Mouse (Mus musculus): ENCODE data around the gene Ciita. TPM values are rescaled to one million over a fixed set of nuclear protein-coding genes. Genes with fewer than 3 reads are reported as not detected.

The Ciita gene
- polyA plus RNA-seq, 1 experiment = 0.01 TPM

- H3ac ChIP-seq (ENCODE audit: control insufficient read depth, insufficient read length) = no peak within 1 kb of the TSS
- no peaks in the 10 kb centered on the region for H3K36me3 ChIP-seq (ENCODE audit: control insufficient read depth, insufficient read depth)
- peak within 1 kb of the TSS; percentile 74 for H3K4me2 ChIP-seq (ENCODE audit: low read depth)
- TF ChIP-seq E2F4 (IDR thresholded peaks at IDR 0.05; ENCODE audit: insufficient read depth) = no peak
- TF ChIP-seq POLR2AphosphoS2 (IDR thresholded peaks at IDR 0.05; ENCODE audit: insufficient read length, low read depth) = peak; percentile 64
- TF ChIP-seq TCF12 (IDR thresholded peaks at IDR 0.05; ENCODE audit: insufficient read depth, poor library complexity, severe bottlenecking) = no peak
- peak; percentile 80 for TF ChIP-seq POLR2A (IDR thresholded peaks at IDR 0.05; ENCODE audit: insufficient read length, low read depth)
- H3K79me2 ChIP-seq (ENCODE audit: control insufficient read depth, insufficient read depth) = no peaks in the 10 kb centered on the region
- H3K27me3 ChIP-seq (ENCODE audit: control insufficient read depth, insufficient read depth, insufficient read length) = no peaks in the 10 kb centered on the region
- peak within 1 kb of the TSS; percentile 16 for H3K4me3 ChIP-seq
These were observed 32.6 kb upstream of the Ciita start, which contains the start of gene Tvp23a for GRCm38 (mm10) chr16:10447264-10447594. TSS of gene Tvp23a (minus strand) at chr16:10447362.

GRCm38 (mm10) chr16:10447781-10448180 is 32.1 kb upstream of the Ciita start:
- peak overlapping the region; percentile 16 for H3K4me3 ChIP-seq
- peak overlapping the region; percentile 74 for H3K4me2 ChIP-seq (ENCODE audit: low read depth)
- no peak for TF ChIP-seq USF1 (IDR thresholded peaks at IDR 0.05; ENCODE audit: low read depth)
- TF ChIP-seq TCF3 (IDR thresholded peaks at IDR 0.05; ENCODE audit: insufficient read length, low read depth) = no peak
- TF ChIP-seq REST (IDR thresholded peaks at IDR 0.05; ENCODE audit: insufficient read depth, insufficient read length) = no peak
- TF ChIP-seq MYOG (IDR thresholded peaks at IDR 0.05; ENCODE audit: control insufficient read depth in 1 of 3, insufficient read depth in 1 of 3, insufficient read length in 2 of 3, low read depth in 2 of 3) = no peak
- TF ChIP-seq CEBPB (IDR thresholded peaks at IDR 0.05; ENCODE audit: insufficient read depth, poor library complexity, severe bottlenecking) = no peak
- TF ChIP-seq E2F4 (IDR thresholded peaks at IDR 0.05; ENCODE audit: insufficient read depth) = no peak
- no peak for TF ChIP-seq TCF12 (IDR thresholded peaks at IDR 0.05; ENCODE audit: insufficient read depth, poor library complexity, severe bottlenecking)

GRCm38 (mm10) chr16:10448931-10449330 is 30.9 kb upstream of the Ciita start:
- H3K36me3 ChIP-seq (ENCODE audit: control insufficient read depth, insufficient read depth) = no peaks in the 10 kb centered on the region
- H3ac ChIP-seq (ENCODE audit: control insufficient read depth, insufficient read length) = no peak overlapping the region
- no peak overlapping the region for H3K4me3 ChIP-seq
- no peaks in the 10 kb centered on the region for H3K79me2 ChIP-seq (ENCODE audit: control insufficient read depth, insufficient read depth)
- TF ChIP-seq TCF12 (IDR thresholded peaks at IDR 0.05; ENCODE audit: insufficient read depth, poor library complexity, severe bottlenecking) = no peak
- no peak for TF ChIP-seq POLR2AphosphoS2 (IDR thresholded peaks at IDR 0.05; ENCODE audit: insufficient read length, low read depth)
- no peak for TF ChIP-seq TCF3 (IDR thresholded peaks at IDR 0.05; ENCODE audit: insufficient read length, low read depth)
- no peak for TF ChIP-seq MAX (IDR thresholded peaks at IDR 0.05; ENCODE audit: low read depth)
- no peak for TF ChIP-seq MYOG (IDR thresholded peaks at IDR 0.05; ENCODE audit: control insufficient read depth in 1 of 3, insufficient read depth in 1 of 3, insufficient read length in 2 of 3, low read depth in 2 of 3)
- TF ChIP-seq REST (IDR thresholded peaks at IDR 0.05; ENCODE audit: insufficient read depth, insufficient read length) = no peak
- TF ChIP-seq POLR2A (IDR thresholded peaks at IDR 0.05; ENCODE audit: insufficient read length, low read depth) = no peak
- TF ChIP-seq SRF (IDR thresholded peaks at IDR 0.05; ENCODE audit: control insufficient read depth, insufficient read length, low read depth) = no peak
- no peak for TF ChIP-seq MYOD1 (IDR thresholded peaks at IDR 0.05; ENCODE audit: control insufficient read depth in 1 of 3, insufficient read length in 2 of 3, low read depth in 2 of 3)
- no peak for TF ChIP-seq CEBPB (IDR thresholded peaks at IDR 0.05; ENCODE audit: insufficient read depth, poor library complexity, severe bottlenecking)
- TF ChIP-seq USF1 (IDR thresholded peaks at IDR 0.05; ENCODE audit: low read depth) = no peak
- no peak for TF ChIP-seq E2F4 (IDR thresholded peaks at IDR 0.05; ENCODE audit: insufficient read depth)
- no peak overlapping the region for H3K4me2 ChIP-seq (ENCODE audit: low read depth)
- no peaks in the 10 kb centered on the region for H3K27me3 ChIP-seq (ENCODE audit: control insufficient read depth, insufficient read depth, insufficient read length)

More at GRCm38 (mm10) chr16:10447781-10448180, 32.1 kb upstream of the Ciita start:
- no peak overlapping the region for H3ac ChIP-seq (ENCODE audit: control insufficient read depth, insufficient read length)
- H3K36me3 ChIP-seq (ENCODE audit: control insufficient read depth, insufficient read depth) = no peaks in the 10 kb centered on the region
- H3K27me3 ChIP-seq (ENCODE audit: control insufficient read depth, insufficient read depth, insufficient read length) = no peaks in the 10 kb centered on the region
- no peaks in the 10 kb centered on the region for H3K79me2 ChIP-seq (ENCODE audit: control insufficient read depth, insufficient read depth)

GRCm38 (mm10) chr16:10451906-10452305 is 28.0 kb upstream of the Ciita start:
- TF ChIP-seq MYOG (IDR thresholded peaks at IDR 0.05; ENCODE audit: control insufficient read depth in 1 of 3, insufficient read depth in 1 of 3, insufficient read length in 2 of 3, low read depth in 2 of 3) = no peak
- no peak for TF ChIP-seq SRF (IDR thresholded peaks at IDR 0.05; ENCODE audit: control insufficient read depth, insufficient read length, low read depth)
- TF ChIP-seq POLR2AphosphoS2 (IDR thresholded peaks at IDR 0.05; ENCODE audit: insufficient read length, low read depth) = no peak
- no peak for TF ChIP-seq MYOD1 (IDR thresholded peaks at IDR 0.05; ENCODE audit: control insufficient read depth in 1 of 3, insufficient read length in 2 of 3, low read depth in 2 of 3)
- TF ChIP-seq POLR2A (IDR thresholded peaks at IDR 0.05; ENCODE audit: insufficient read length, low read depth) = no peak
- TF ChIP-seq REST (IDR thresholded peaks at IDR 0.05; ENCODE audit: insufficient read depth, insufficient read length) = no peak
- Histone ChIP-seq H3K4me3 (no peak overlapping the region), H3ac (ENCODE audit: control insufficient read depth, insufficient read length) (no peak overlapping the region), H3K4me2 (ENCODE audit: low read depth) (no peak overlapping the region), H3K79me2 (ENCODE audit: control insufficient read depth, insufficient read depth) (no peaks in the 10 kb centered on the region), H3K36me3 (ENCODE audit: control insufficient read depth, insufficient read depth) (no peaks in the 10 kb centered on the region), H3K27me3 (ENCODE audit: control insufficient read depth, insufficient read depth, insufficient read length) (no peaks in the 10 kb centered on the region)

GRCm38 (mm10) chr16:10452445-10452896 is 27.4 kb upstream of the Ciita start:
- Histone ChIP-seq H3K4me2 (ENCODE audit: low read depth) (peak overlapping the region; percentile 44), H3K36me3 (ENCODE audit: control insufficient read depth, insufficient read depth) (no peaks in the 10 kb centered on the region), H3K79me2 (ENCODE audit: control insufficient read depth, insufficient read depth) (no peaks in the 10 kb centered on the region), H3ac (ENCODE audit: control insufficient read depth, insufficient read length) (no peak overlapping the region), H3K27me3 (ENCODE audit: control insufficient read depth, insufficient read depth, insufficient read length) (no peaks in the 10 kb centered on the region), H3K4me3 (no peak overlapping the region)
- no peak for TF ChIP-seq TCF3 (IDR thresholded peaks at IDR 0.05; ENCODE audit: insufficient read length, low read depth)
- no peak for TF ChIP-seq TCF12 (IDR thresholded peaks at IDR 0.05; ENCODE audit: insufficient read depth, poor library complexity, severe bottlenecking)
- peak in 1 of 3 experiments; percentile 43 for TF ChIP-seq MYOG (IDR thresholded peaks at IDR 0.05; ENCODE audit: control insufficient read depth in 1 of 3, insufficient read depth in 1 of 3, insufficient read length in 2 of 3, low read depth in 2 of 3)
- no peak for TF ChIP-seq MAX (IDR thresholded peaks at IDR 0.05; ENCODE audit: low read depth)
- no peak for TF ChIP-seq POLR2A (IDR thresholded peaks at IDR 0.05; ENCODE audit: insufficient read length, low read depth)
- TF ChIP-seq SRF (IDR thresholded peaks at IDR 0.05; ENCODE audit: control insufficient read depth, insufficient read length, low read depth) = no peak
- TF ChIP-seq POLR2AphosphoS2 (IDR thresholded peaks at IDR 0.05; ENCODE audit: insufficient read length, low read depth) = no peak
- no peak for TF ChIP-seq CEBPB (IDR thresholded peaks at IDR 0.05; ENCODE audit: insufficient read depth, poor library complexity, severe bottlenecking)
- TF ChIP-seq REST (IDR thresholded peaks at IDR 0.05; ENCODE audit: insufficient read depth, insufficient read length) = no peak
- TF ChIP-seq MYOD1 (IDR thresholded peaks at IDR 0.05; ENCODE audit: control insufficient read depth in 1 of 3, insufficient read length in 2 of 3, low read depth in 2 of 3) = peak in 1 of 3 experiments; percentile 51
- no peak for TF ChIP-seq E2F4 (IDR thresholded peaks at IDR 0.05; ENCODE audit: insufficient read depth)
- TF ChIP-seq USF1 (IDR thresholded peaks at IDR 0.05; ENCODE audit: low read depth) = no peak

Measured in myocyte (in vitro differentiated cells).